Mouse (Mus musculus): ENCODE measurements around the gene Mfsd9. TPM values are rescaled to one million over a fixed set of nuclear protein-coding genes. Genes with fewer than 3 reads are reported as not detected.

Gene Mfsd9
- polyA plus RNA-seq, 1 experiment, result 7.1 TPM

DNA sequence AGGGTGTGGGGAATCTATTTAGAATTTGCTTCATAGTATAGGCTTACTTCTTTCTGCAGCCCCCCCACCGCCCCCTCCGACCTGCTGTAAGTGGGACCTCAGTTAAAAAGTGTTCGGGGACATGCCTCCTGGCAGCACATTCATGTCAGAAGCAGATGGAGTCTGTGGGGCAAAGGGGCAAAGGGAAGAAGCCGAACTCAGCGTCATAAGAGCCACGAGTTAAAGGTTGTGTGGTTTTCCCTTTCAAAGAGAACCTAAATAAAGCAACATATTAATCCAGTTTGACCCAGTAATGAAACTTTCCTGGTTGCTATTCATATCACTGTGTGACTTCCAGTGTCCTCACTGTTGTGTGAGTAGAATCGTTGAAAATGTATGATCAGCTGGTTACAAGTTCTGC lies 63.1 kb downstream of the Mfsd9 start:
- no peak for DNase-seq (ENCODE audit: low read depth, low spot score)
- 90% methylated on average over 7 of the region's 7 CpGs for WGBS

DNA sequence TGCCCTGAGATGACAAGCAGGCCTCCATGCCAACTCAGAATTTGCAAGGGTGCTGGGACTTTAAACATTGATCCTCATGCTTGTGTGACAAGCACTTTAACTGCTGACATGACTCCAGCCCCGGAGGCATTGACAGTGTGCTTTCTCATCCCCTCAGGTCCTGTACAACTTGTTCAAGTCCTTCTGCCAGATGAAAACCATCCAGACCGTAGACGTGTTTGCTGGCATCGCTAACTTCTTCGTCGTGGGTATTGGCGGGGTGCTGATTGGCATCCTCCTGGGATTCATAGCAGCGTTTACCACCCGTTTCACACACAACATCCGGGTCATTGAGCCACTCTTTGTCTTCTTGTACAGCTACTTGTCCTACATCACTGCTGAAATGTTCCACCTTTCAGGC lies 64.4 kb downstream of the Mfsd9 start:
- 87% methylated on average over 10 of the region's 10 CpGs for WGBS
- no peak for DNase-seq (ENCODE audit: low read depth, low spot score)

Other genes with a start within 250 kb of the Mfsd9 start
- 0.22 and 1.0 TPM in 2 replicates for gene Slc9a4, start 210.6 kb downstream of the Mfsd9 start, polyA plus RNA-seq (2012; rRNA removed)
- gene Slc9a2, start 110.1 kb downstream of the Mfsd9 start, polyA plus RNA-seq (2012; rRNA removed), result 34.9 and 81.6 TPM in 2 replicates
- 0.47 and 0.62 TPM in 2 replicates for gene Tmem182, start 14.9 kb upstream of the Mfsd9 start, polyA plus RNA-seq (2012; rRNA removed)